Mouse (Mus musculus) heart, embryonic 15.5 days (tissue): ENCODE data around the gene Tbc1d10a. TPM values are rescaled to one million over a fixed set of nuclear protein-coding genes. Genes with fewer than 3 reads are reported as not detected.

Source experiments
- ATAC-seq: fragments of 200-750 bp; cut with Nextera tagmentation; replicated peaks from 2 replicates; pipeline ENCODE4 v1.8.0; 2017; ENCODE audit warnings: low read depth, moderate TSS enrichment; ENCODE audit not compliant: insufficient number of reproducible peaks, insufficient read depth, low FRiP score
- H3K27ac ChIP-seq: fragments of 300-500 bp; sonication (generic); 2 replicates; pipeline ENCODE4 v1.5.1; 2015; ENCODE audit warnings: mild to moderate bottlenecking, inconsistent platforms
- H3K27me3 ChIP-seq: fragments of 300-500 bp; sonication (generic); 2 replicates; pipeline ENCODE4 v1.6.1; 2015; ENCODE audit warnings: inconsistent platforms
- H3K36me3 ChIP-seq: fragments of 300-500 bp; sonication (generic); 2 replicates; pipeline ENCODE4 v1.6.1; 2015; ENCODE audit warnings: mild to moderate bottlenecking, inconsistent platforms
- H3K4me1 ChIP-seq: fragments of 300-500 bp; sonication (generic); replicated peaks from 2 replicates; pipeline ENCODE4 v1.6.1; 2015; ENCODE audit warnings: inconsistent platforms
- H3K4me2 ChIP-seq: fragments of 300-500 bp; sonication (generic); 2 replicates; pipeline ENCODE4 v1.6.1; 2015; ENCODE audit warnings: inconsistent platforms, mild to moderate bottlenecking, moderate library complexity
- H3K4me3 ChIP-seq: fragments of 300-500 bp; sonication (generic); 2 replicates; pipeline ENCODE4 v1.5.1; 2015; ENCODE audit warnings: mild to moderate bottlenecking, inconsistent platforms
- H3K9ac ChIP-seq: fragments of 300-500 bp; sonication (generic); 2 replicates; pipeline ENCODE4 v1.6.1; 2015; ENCODE audit warnings: mild to moderate bottlenecking, inconsistent platforms
- H3K9me3 ChIP-seq: fragments of 300-500 bp; sonication (generic); replicated peaks from 2 replicates; pipeline ENCODE4 v1.6.1; 2016; ENCODE audit warnings: inconsistent platforms
- WGBS: fragments of 180-500 bp; shearing (Covaris S2); methylation state at CpG from one replicate; pipeline ENCODE4 v1.1.7; 2015; ENCODE audit warnings: mixed read lengths; 5-methylcytosine and 5-hydroxymethylcytosine counted together
- polyA plus RNA-seq: library from polyadenylated mRNA; unstranded; fragments of >200 nt; fragmentation: Nextera tagmentation; extraction: Ambion mirVana; gene quantifications from 2 replicates; pipeline ENCODE4 v1.2.1, GENCODE M21; 2015

The Tbc1d10a gene
- polyA plus RNA-seq, 1 experiment from 2014 or later, result 13.9 TPM

DNA sequence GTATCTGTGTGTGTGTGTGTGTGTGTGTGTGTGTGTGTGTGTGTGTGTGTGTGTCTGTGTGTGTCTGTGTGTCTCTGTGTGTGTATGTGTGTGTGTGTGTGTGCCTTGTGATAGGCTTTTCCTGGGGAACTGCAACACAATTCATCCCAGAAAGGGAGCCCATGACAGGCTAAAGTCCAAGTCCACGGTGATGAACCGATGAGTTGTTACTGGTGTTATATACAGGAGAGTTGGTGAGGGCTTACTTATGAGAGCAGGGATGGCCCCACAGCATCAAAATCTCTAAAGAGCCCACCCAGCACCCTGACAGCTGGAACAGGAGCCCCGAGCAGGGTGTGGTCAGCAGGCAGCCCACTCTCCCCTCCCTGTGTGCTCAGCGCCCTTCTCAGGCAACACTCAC is 54.6 kb downstream of the Tbc1d10a start:
- WGBS, result 73% methylated on average over 4 of the region's 4 CpGs
- no peak overlapping the region for H3K4me3 ChIP-seq
- no peak for ATAC-seq
- H3K4me2 ChIP-seq, result no peak overlapping the region
- H3K36me3 ChIP-seq, result no peaks in the 10 kb centered on the region
- H3K27ac ChIP-seq, result no peak overlapping the region
- no peak overlapping the region for H3K9ac ChIP-seq
- H3K27me3 ChIP-seq, result 0 out of 2 replicates have a peak, but pooled peaks cover 4% of the 10 kb centered on the region
- H3K9me3 ChIP-seq, result no peaks in the 10 kb centered on the region
- peaks cover 3% of the 10 kb centered on the region; the same call in 1 of the 2 replicates for H3K4me1 ChIP-seq

GRCm38 (mm10) chr11:4246126-4246525 is 59.5 kb downstream of the Tbc1d10a start:
- ATAC-seq, result no peak
- Histone ChIP-seq H3K9ac (no peak overlapping the region), H3K27me3 (no peaks in the 10 kb centered on the region), H3K4me3 (no peak overlapping the region), H3K4me1 (no peaks in the 10 kb centered on the region), H3K9me3 (no peaks in the 10 kb centered on the region), H3K4me2 (no peak overlapping the region), H3K36me3 (no peaks in the 10 kb centered on the region), H3K27ac (no peak overlapping the region)
- 61% methylated on average over 6 of the region's 6 CpGs for WGBS

GRCm38 (mm10) chr11:4246623-4247022 is 60.0 kb downstream of the Tbc1d10a start:
- no peak overlapping the region for H3K4me2 ChIP-seq
- H3K4me1 ChIP-seq, result no peaks in the 10 kb centered on the region
- ATAC-seq, result no peak
- WGBS, result 62% methylated on average over 4 of the region's 4 CpGs
- no peaks in the 10 kb centered on the region for H3K9me3 ChIP-seq
- H3K27me3 ChIP-seq, result no peaks in the 10 kb centered on the region
- no peaks in the 10 kb centered on the region for H3K36me3 ChIP-seq
- no peak overlapping the region for H3K9ac ChIP-seq
- no peak overlapping the region for H3K27ac ChIP-seq
- H3K4me3 ChIP-seq, result no peak overlapping the region

DNA sequence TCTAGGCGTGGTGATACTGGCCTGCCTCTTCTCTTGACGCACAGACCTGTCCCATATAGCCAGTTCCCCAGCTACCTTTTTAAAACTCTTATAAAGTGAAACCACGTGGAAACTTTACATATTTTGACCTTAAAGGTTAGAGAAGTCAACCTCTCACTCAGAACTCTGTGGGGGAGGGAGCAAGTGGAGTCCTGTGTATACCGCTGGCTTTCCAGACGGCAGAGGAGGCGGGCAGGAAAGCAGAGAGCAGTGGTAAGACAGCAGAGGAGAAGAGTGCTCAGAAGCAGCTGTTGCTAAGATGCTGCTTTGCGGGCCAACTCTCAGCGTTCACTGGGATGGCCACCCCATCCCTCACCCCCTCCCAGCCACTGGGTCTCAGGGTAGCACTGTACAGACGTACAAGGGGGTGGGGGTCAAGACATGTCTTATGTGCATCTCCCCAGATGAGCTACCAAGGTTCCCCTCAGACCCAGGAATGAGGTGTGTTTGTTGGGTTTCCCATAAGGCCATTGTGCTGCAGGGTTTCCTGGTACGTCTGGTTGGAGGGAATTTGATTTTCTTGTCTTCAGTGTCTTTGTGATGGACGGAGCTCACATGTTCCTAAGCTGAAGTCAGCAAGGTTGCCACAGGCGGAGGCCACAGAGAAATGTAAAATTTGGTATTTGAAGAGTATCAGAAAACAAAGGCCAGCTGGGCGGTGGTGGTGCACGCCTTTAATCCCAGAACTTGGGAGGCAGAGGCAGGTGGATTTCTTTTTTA is 60.8 kb downstream of the Tbc1d10a start:
- no peak overlapping the region for H3K4me3 ChIP-seq
- H3K9ac ChIP-seq, result no peak overlapping the region
- no peak for ATAC-seq
- H3K27me3 ChIP-seq, result no peaks in the 10 kb centered on the region
- 70% methylated on average over 14 of the region's 14 CpGs for WGBS
- no peak overlapping the region for H3K27ac ChIP-seq
- no peaks in the 10 kb centered on the region for H3K9me3 ChIP-seq
- H3K4me1 ChIP-seq, result no peaks in the 10 kb centered on the region
- no peak overlapping the region for H3K4me2 ChIP-seq
- no peaks in the 10 kb centered on the region for H3K36me3 ChIP-seq

GRCm38 (mm10) chr11:4249151-4249550 is 62.6 kb downstream of the Tbc1d10a start:
- Histone ChIP-seq H3K4me3 (no peak overlapping the region), H3K27me3 (no peaks in the 10 kb centered on the region), H3K4me1 (no peaks in the 10 kb centered on the region), H3K36me3 (no peaks in the 10 kb centered on the region), H3K27ac (no peak overlapping the region), H3K4me2 (no peak overlapping the region), H3K9me3 (no peaks in the 10 kb centered on the region), H3K9ac (no peak overlapping the region)
- ATAC-seq, result no peak
- WGBS, result 88% methylated on average over 3 of the region's 3 CpGs

DNA sequence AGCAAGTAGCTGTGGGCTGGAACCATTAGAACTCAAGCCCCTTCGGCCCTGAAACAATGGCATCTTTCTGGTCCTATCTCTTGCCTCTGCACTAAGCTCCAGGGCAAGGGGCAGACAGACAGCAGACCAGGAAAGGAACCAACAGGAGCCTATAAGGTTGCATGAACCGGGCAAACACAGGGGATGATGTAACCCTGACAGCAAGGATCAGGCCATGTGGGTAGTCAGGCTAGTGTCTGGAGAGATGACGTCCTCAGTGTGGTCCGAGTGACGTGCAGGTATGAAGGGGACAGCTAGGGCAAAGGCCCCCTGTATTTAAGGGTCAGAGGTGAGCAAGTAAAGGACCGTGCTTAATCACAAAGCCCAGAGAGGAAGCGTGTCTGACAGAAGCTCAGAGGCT is 63.7 kb downstream of the Tbc1d10a start:
- H3K4me1 ChIP-seq, result no peaks in the 10 kb centered on the region
- H3K36me3 ChIP-seq, result no peaks in the 10 kb centered on the region
- no peak for ATAC-seq
- no peak overlapping the region for H3K4me3 ChIP-seq
- no peak overlapping the region for H3K9ac ChIP-seq
- H3K4me2 ChIP-seq, result no peak overlapping the region
- WGBS, result 64% methylated on average over 7 of the region's 7 CpGs
- no peaks in the 10 kb centered on the region for H3K27me3 ChIP-seq
- H3K9me3 ChIP-seq, result no peaks in the 10 kb centered on the region
- H3K27ac ChIP-seq, result no peak overlapping the region

DNA sequence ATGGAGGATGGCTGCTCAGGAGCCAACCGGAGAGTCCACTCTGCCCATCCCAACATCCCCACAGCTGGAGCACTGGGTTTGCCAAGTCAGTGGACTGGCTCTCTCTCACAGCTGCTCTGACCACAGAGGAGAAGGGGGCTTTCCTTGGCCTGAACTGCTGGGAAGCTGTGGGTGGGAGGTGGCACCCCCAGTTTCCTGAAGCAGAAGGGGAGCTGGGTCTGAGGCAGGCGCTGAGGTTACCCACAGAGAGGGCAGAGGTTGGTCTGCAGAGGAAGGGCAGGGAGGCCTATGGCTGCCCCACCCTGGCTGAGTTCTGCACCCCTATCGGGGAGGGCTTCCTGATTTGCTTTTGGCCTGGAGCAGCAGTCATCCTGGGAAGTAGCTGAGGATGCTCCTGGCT is 64.8 kb downstream of the Tbc1d10a start:
- Histone ChIP-seq H3K4me2 (no peak overlapping the region), H3K9ac (no peak overlapping the region), H3K9me3 (no peaks in the 10 kb centered on the region), H3K27ac (no peak overlapping the region), H3K4me3 (no peak overlapping the region), H3K4me1 (no peaks in the 10 kb centered on the region), H3K27me3 (no peaks in the 10 kb centered on the region), H3K36me3 (no peaks in the 10 kb centered on the region)
- no peak for ATAC-seq
- 62% methylated on average over 3 of the region's 3 CpGs for WGBS

- Histone ChIP-seq H3K36me3 (no peaks in the 10 kb centered on the region), H3K4me1 (no peaks in the 10 kb centered on the region; the same call in 1 of the 2 replicates), H3K27me3 (no peaks in the 10 kb centered on the region), H3K4me2 (no peak overlapping the region), H3K27ac (no peak overlapping the region), H3K9ac (no peak overlapping the region), H3K4me3 (no peak overlapping the region), H3K9me3 (no peaks in the 10 kb centered on the region)
- no peak for ATAC-seq
- WGBS, result 59% methylated on average over 2 of the region's 2 CpGs
Observed at GRCm38 (mm10) chr11:4252886-4253285, 66.3 kb downstream of the Tbc1d10a start.

DNA sequence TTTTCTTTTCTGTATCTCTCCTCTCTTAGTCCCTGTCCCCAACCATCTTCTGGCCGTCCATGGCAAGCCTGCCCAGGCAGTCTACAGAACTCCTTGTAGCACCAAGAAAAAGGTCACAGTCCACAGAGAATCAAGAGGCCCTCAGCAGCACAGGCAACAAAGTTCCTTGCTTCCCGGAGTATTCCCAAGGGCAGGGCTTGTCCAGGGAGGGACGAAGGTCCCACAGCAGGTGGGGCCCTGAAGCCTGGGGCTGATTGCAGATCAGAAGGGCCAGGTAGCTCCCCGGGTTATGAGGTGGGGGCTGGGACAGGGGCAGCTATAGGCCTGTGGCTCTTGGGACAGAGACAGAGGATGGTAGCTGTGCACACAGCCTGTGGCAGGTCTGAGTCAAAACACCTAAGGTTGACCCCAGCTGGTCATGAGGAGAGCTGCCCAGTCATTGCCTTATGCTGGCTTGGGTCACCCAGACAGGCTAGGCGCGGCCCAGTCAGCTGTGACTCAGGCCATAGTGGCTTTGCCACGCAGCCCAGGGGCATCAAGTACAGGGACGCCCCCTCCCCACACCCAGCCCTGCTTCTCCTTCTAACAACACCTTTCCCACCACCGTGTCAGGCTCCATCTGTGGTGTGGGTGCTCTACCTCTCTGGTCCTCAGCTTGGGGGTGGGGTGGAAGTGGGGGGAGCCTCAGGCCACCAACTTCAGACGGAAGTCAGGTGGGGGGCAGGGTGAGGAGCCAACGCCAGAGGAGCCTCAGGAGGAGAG is 70.4 kb downstream of the Tbc1d10a start, which contains the start of gene Lif:
TSS of gene Lif (plus strand) at position 712 of the 762 bp plus-strand sequence.
- Histone ChIP-seq H3K9ac (no peak within 1 kb of the TSS), H3K27me3 (no peaks in the 10 kb centered on the region), H3K4me2 (no peak within 1 kb of the TSS), H3K27ac (no peak within 1 kb of the TSS), H3K4me3 (no peak within 1 kb of the TSS), H3K4me1 (peaks cover 25% of the 10 kb centered on the region), H3K9me3 (no peaks in the 10 kb centered on the region), H3K36me3 (no peaks in the 10 kb centered on the region)
- ATAC-seq, result no peak
- 62% methylated on average over 11 of the region's 11 CpGs for WGBS

DNA sequence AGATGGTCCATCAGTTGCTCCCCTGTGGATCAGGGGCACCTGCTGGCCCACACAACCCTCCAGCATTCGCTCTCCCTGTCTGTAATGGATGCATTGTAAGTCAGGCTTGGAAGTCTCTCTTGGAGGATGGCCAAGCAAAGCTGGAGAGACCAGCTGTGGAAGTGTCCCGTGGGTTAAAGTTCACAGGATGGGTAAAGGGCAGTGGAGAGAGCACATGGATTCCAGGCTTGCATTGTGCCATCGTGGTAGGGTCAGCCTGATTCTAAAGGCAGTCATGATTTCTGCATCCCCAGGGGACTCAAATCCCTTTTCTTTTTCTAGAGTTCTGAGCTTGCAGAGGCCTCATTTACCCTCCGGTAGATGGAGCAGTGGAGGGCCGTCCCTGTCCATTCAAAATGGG is 71.2 kb downstream of the Tbc1d10a start:
- ATAC-seq, result no peak
- no peaks in the 10 kb centered on the region for H3K9me3 ChIP-seq
- peaks cover 33% of the 10 kb centered on the region for H3K4me1 ChIP-seq
- H3K4me2 ChIP-seq, result no peak overlapping the region
- no peak overlapping the region for H3K9ac ChIP-seq
- H3K27me3 ChIP-seq, result no peaks in the 10 kb centered on the region
- WGBS, result 53% methylated on average over 5 of the region's 5 CpGs
- no peak overlapping the region for H3K27ac ChIP-seq
- H3K4me3 ChIP-seq, result no peak overlapping the region
- no peaks in the 10 kb centered on the region for H3K36me3 ChIP-seq

DNA sequence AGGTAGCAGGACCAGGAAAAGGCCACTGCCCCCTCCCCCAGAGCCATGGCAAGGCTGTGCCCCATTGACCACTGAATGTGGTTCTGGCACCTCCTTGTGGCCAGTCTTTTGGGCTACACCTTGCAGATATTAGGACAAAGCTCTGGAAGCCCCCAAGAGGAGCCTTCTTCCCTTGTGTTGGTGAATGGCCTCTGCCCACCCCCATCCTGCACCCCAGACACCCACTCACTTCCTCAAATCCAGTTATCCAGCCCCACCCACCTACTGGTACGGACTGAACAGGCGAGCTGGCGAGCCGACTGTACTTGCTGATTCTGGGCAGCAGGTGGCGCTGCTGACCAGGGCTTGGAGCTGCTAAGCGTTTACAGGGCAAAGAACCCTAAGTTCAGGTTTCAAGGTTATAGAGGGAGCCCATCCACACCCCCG is 72.1 kb downstream of the Tbc1d10a start:
- H3K27ac ChIP-seq, result no peak overlapping the region
- peak overlapping the region; percentile 25; the same call in 1 of the 2 replicates for H3K4me3 ChIP-seq
- H3K36me3 ChIP-seq, result no peaks in the 10 kb centered on the region
- no peak for ATAC-seq
- H3K9me3 ChIP-seq, result no peaks in the 10 kb centered on the region
- peaks cover 4% of the 10 kb centered on the region for H3K27me3 ChIP-seq
- H3K9ac ChIP-seq, result no peak overlapping the region
- H3K4me1 ChIP-seq, result peaks cover 40% of the 10 kb centered on the region
- peak overlapping the region; percentile 58 for H3K4me2 ChIP-seq
- WGBS, result under 1% methylated on average over 7 of the region's 7 CpGs
